Mouse (Mus musculus) cerebellum, adult 18-20 months (tissue): Measurements from ENCODE around the gene Nol10.

Experiments used
- DNase-seq, 2 experiments: peaks; one replicate each; pipeline ENCODE4 v3.0.0; 2021

Gene Nol10

GRCm38 (mm10) chr12:17348048-17349036 lies at the start of gene Nol10:
Gene Nol10 (plus strand): TSS chr12:17348458.
- DNase-seq = peak; percentile 87 to 93

GRCm38 (mm10) chr12:17299902-17300301 lies 48.4 kb upstream of the Nol10 start:
- no peak for DNase-seq

- no peak for DNase-seq
Measured at GRCm38 (mm10) chr12:17305445-17305844, 42.8 kb upstream of the Nol10 start.

- DNase-seq = no peak
Measured at GRCm38 (mm10) chr12:17308246-17308645, 40.0 kb upstream of the Nol10 start.

- DNase-seq = no peak
Measured at GRCm38 (mm10) chr12:17310852-17311839, 37.1 kb upstream of the Nol10 start.

- DNase-seq = no peak
Measured at GRCm38 (mm10) chr12:17316096-17316495, 32.2 kb upstream of the Nol10 start.

- DNase-seq = no peak
Measured at GRCm38 (mm10) chr12:17317970-17318369, 30.3 kb upstream of the Nol10 start.

GRCm38 (mm10) chr12:17318453-17318852 lies 29.8 kb upstream of the Nol10 start:
- no peak for DNase-seq

GRCm38 (mm10) chr12:17324549-17325470 lies 23.4 kb upstream of the Nol10 start:
- no peak for DNase-seq

- DNase-seq = no peak
Measured at GRCm38 (mm10) chr12:17329259-17329658, 19.0 kb upstream of the Nol10 start, which contains the start of gene Atp6v1c2. Gene Atp6v1c2 (minus strand): TSS chr12:17329359.

GRCm38 (mm10) chr12:17333459-17333858 lies 14.8 kb upstream of the Nol10 start:
- no peak for DNase-seq

- no peak for DNase-seq
Measured at GRCm38 (mm10) chr12:17338338-17338737, 9.9 kb upstream of the Nol10 start.

GRCm38 (mm10) chr12:17339114-17339905 lies 8.9 kb upstream of the Nol10 start:
- DNase-seq = no peak

GRCm38 (mm10) chr12:17347327-17348047 lies 771 bp upstream of the Nol10 start:
- peak; percentile 22 to 39 for DNase-seq

GRCm38 (mm10) chr12:17350106-17350505 lies 1.8 kb downstream of the Nol10 start:
- no peak for DNase-seq

- DNase-seq = no peak
Measured at GRCm38 (mm10) chr12:17356853-17357252, 8.6 kb downstream of the Nol10 start.

GRCm38 (mm10) chr12:17357795-17358194 lies 9.5 kb downstream of the Nol10 start:
- no peak for DNase-seq

- no peak for DNase-seq
Measured at GRCm38 (mm10) chr12:17358981-17359380, 10.7 kb downstream of the Nol10 start.

GRCm38 (mm10) chr12:17360104-17360503 lies 11.8 kb downstream of the Nol10 start:
- no peak for DNase-seq

GRCm38 (mm10) chr12:17360650-17361049 lies 12.4 kb downstream of the Nol10 start:
- DNase-seq = no peak
